Mouse (Mus musculus): ENCODE measurements around the gene 1700006A11Rik. TPM values are rescaled to one million over a fixed set of nuclear protein-coding genes. Genes with fewer than 3 reads are reported as not detected.
"Not testable (repeated sequence)": the region's sequence is repeated elsewhere in the genome, so short reads cannot be mapped to it uniquely, and the experiment has no call there.

Gene 1700006A11Rik
- polyA plus RNA-seq (2015; fragmentation: Nextera tagmentation; extraction: Ambion mirVana): not detected in 2 replicates

DNA sequence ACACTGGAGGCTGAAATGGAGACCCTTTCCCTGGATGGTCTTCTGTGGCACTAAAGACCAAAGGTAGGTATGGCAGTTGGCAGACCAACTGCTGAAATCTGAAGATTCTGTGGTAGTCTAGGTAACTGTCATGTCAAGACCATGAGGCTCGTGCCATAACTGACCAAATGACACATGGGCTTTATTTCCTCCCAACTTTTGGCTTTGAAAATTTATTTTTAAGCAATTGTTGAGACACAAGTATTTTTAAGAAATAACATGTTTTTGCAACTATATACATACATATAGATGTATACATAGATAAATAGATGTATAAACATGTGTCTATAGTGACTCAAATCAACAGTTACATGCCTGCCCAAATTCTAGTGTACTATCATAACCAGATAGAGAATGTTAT, at the start of gene 1700006A11Rik:
1700006A11Rik (minus strand) TSS at position 101 of the 400 bp plus-strand sequence.
- Histone ChIP-seq H3K4me2 (no peak within 1 kb of the TSS), H3K9me3 (no peaks in the 10 kb centered on the region), H3K9ac (no peak within 1 kb of the TSS), H3K36me3 (no peaks in the 10 kb centered on the region), H3K27me3 (no peaks in the 10 kb centered on the region), H3K27ac (no peak within 1 kb of the TSS), H3K4me3 (no peak within 1 kb of the TSS), H3K4me1 (replicated peaks) (no peaks in the 10 kb centered on the region)
- 93% methylated on average over 1 of the region's 1 CpGs for WGBS
- ATAC-seq (ENCODE audit: low FRiP score): no peak

DNA sequence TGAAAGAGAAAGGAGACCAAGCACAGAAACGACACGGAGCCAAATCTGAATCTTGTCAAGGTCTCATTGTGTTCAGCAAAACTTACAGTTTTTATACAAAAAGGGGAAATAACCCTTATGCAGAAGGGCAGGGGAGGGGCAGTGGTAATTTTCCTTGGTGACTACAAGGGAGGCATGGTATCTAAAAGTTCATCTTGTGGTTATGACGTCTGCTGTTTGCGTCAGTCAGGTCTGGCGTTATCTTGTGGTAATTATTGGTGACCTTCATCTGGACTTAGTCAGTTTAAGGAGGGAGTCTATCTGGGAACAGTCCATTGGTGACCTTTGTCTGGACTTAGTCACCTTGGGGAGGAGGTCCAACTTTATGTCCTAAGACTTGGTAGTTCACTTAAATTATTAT, 48.5 kb upstream of the 1700006A11Rik start:
- ATAC-seq (ENCODE audit: low FRiP score); H3K27ac ChIP-seq; H3K4me3 ChIP-seq; H3K9me3 ChIP-seq; H3K9ac ChIP-seq; H3K27me3 ChIP-seq; H3K4me2 ChIP-seq; H3K4me1 ChIP-seq (replicated peaks); H3K36me3 ChIP-seq: not testable (repeated sequence)
- WGBS: 86% methylated on average over 5 of the region's 5 CpGs

DNA sequence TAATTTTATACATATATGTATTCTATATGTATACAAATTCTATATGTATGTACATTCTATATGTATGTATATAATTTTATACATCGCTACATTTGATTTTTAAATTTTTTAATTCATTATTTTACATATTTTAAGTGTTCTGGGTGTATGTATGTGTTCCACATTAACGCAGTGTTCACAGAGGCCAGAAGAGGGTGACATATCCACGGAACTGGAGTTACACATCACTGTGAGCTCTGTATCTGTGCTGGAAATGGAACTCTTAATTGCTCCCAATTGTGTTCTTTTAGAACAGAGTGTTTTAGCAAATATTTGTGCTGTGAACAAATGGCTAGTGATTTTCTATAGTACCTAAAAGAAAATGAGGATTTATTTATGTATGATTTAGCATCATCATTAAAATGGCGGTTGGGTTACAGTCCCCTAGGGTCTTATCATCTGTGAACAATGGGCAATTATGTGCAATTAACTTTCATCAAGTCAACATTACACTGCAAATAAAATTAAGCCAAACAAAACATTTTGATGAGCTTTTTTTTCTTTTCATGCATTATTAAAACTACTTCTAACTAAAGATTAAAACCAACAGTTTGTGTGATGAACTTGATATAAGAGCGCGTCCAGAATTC, 40.4 kb upstream of the 1700006A11Rik start:
- WGBS: 79% methylated on average over 6 of the region's 6 CpGs
- peak; percentile 86 for ATAC-seq (ENCODE audit: low FRiP score)
- no peak overlapping the region for H3K27ac ChIP-seq
- H3K9me3 ChIP-seq: no peaks in the 10 kb centered on the region
- H3K9ac ChIP-seq: no peak overlapping the region
- no peaks in the 10 kb centered on the region for H3K27me3 ChIP-seq
- no peak overlapping the region for H3K4me3 ChIP-seq
- no peaks in the 10 kb centered on the region for H3K4me1 ChIP-seq (replicated peaks)
- no peak overlapping the region for H3K4me2 ChIP-seq
- H3K36me3 ChIP-seq: no peaks in the 10 kb centered on the region

DNA sequence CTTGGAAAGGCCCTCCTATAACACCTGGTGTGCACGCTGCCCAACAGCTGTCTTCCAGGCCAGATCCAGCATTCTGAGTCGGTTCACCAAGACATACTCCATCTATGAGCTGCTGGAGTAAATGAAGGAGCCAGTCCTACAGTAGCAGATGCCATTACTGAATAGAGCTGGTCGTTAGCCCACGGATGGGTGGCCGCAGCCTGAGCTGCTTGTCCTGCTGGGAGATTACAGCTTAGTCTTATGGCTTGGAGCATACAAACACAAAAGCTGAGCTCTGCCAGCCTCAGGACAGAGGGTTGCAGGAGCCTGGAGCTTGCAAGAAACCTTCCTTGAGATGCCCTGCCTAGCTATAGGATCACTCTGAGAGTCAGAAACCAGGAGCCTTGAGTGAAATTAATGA, 33.6 kb downstream of the 1700006A11Rik start:
- Histone ChIP-seq H3K9me3 (no peaks in the 10 kb centered on the region), H3K9ac (no peak overlapping the region), H3K27ac (no peak overlapping the region), H3K4me3 (no peak overlapping the region), H3K36me3 (no peaks in the 10 kb centered on the region), H3K4me2 (no peak overlapping the region), H3K27me3 (no peaks in the 10 kb centered on the region), H3K4me1 (replicated peaks) (no peaks in the 10 kb centered on the region)
- no peak for ATAC-seq (ENCODE audit: low FRiP score)
- 71% methylated on average over 5 of the region's 5 CpGs for WGBS

DNA sequence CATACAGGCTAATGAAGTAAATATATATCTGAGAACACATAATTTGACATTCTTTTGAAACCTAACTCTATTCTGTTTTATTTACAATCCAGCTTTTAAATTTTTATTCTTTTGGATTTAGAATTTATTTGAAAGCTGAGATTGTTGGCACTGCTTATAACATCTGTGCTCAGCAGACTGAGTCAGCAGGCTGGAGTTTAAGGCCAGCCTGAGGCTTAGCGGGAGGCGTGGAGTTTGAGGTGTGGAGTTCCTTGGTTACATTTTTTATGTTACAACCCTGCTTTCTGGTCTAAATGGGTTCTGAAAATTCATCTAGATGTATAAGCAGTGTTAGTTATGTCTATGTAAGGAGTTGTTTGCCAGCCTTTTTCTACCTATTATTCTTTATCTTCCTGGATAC, 35.7 kb downstream of the 1700006A11Rik start:
- no peaks in the 10 kb centered on the region for H3K4me1 ChIP-seq (replicated peaks)
- WGBS: 86% methylated on average over 2 of the region's 2 CpGs
- H3K9me3 ChIP-seq: no peaks in the 10 kb centered on the region
- H3K27me3 ChIP-seq: no peaks in the 10 kb centered on the region
- no peak overlapping the region for H3K9ac ChIP-seq
- H3K4me2 ChIP-seq: no peak overlapping the region
- no peak overlapping the region for H3K4me3 ChIP-seq
- H3K36me3 ChIP-seq: no peaks in the 10 kb centered on the region
- H3K27ac ChIP-seq: no peak overlapping the region
- ATAC-seq (ENCODE audit: low FRiP score): no peak

DNA sequence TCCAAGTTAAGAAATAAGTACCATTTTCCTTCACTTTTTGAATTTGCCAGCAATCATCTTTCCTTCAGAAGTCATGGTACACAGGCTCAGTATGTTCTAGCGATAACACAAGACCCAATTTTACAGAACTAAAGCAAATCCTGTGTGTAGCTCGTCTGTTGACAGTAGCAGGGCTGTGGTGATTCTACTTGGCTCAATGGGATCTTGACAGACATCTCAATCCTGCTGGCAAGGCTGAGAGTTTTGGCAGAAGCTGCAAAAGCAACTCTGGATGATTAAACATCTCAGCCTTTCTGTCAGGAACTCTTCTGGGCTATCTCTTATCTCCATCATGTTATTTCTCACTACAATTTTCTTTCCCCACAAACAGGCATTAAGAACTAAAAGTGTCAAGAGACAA, 36.2 kb downstream of the 1700006A11Rik start:
- Histone ChIP-seq H3K9me3 (no peaks in the 10 kb centered on the region), H3K4me3 (no peak overlapping the region), H3K36me3 (no peaks in the 10 kb centered on the region), H3K4me1 (replicated peaks) (no peaks in the 10 kb centered on the region), H3K4me2 (no peak overlapping the region), H3K27me3 (no peaks in the 10 kb centered on the region), H3K27ac (no peak overlapping the region), H3K9ac (no peak overlapping the region)
- WGBS: 63% methylated on average over 2 of the region's 2 CpGs
- no peak for ATAC-seq (ENCODE audit: low FRiP score)

DNA sequence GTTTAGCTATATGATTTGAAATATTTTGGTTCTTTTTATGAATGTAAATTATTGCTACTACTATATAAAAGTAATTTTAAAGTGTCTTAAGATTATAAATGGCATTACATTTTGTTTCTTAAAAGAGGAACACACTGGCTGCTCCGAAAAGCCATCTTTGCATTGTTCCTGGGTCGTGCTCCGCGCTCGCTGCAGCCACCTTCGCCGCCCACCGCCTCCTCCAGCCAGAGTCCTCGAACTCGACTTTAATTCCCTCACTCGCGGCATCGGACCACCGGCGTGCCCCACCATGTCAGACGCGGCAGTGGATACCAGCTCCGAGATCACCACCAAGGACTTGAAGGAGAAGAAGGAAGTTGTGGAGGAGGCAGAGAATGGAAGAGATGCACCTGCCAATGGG, 40.5 kb downstream of the 1700006A11Rik start:
- not testable (repeated sequence) for H3K27ac ChIP-seq; H3K27me3 ChIP-seq; H3K4me1 ChIP-seq (replicated peaks); ATAC-seq (ENCODE audit: low FRiP score); H3K9ac ChIP-seq; H3K4me3 ChIP-seq; H3K4me2 ChIP-seq; H3K9me3 ChIP-seq; H3K36me3 ChIP-seq
- WGBS: 90% methylated on average over 18 of the region's 18 CpGs

DNA sequence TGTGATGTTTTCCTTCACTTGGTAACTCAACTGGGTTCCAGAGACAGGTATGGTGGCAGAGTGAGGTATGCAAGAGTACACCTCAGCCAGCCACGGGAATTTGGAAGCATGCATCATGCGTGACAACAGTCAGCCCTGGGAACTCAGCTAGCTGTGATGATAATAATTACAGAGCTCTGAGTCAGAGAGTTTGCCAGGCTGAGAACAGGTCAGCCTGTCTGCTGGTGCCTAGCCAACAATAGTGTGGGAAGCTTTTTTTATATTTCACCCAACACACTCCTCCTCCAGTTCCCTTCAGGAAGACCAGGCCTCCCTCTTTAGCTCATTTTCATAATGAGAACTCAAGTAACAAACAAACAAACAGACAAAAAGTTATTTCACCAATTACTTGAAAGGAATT, 53.8 kb downstream of the 1700006A11Rik start:
- H3K27me3 ChIP-seq: no peaks in the 10 kb centered on the region
- H3K36me3 ChIP-seq: no peaks in the 10 kb centered on the region
- no peak overlapping the region for H3K27ac ChIP-seq
- no peak for ATAC-seq (ENCODE audit: low FRiP score)
- no peak overlapping the region for H3K4me3 ChIP-seq
- H3K4me1 ChIP-seq (replicated peaks): no peaks in the 10 kb centered on the region
- H3K9me3 ChIP-seq: no peaks in the 10 kb centered on the region
- H3K9ac ChIP-seq: no peak overlapping the region
- 98% methylated on average over 2 of the region's 2 CpGs for WGBS
- H3K4me2 ChIP-seq: no peak overlapping the region

DNA sequence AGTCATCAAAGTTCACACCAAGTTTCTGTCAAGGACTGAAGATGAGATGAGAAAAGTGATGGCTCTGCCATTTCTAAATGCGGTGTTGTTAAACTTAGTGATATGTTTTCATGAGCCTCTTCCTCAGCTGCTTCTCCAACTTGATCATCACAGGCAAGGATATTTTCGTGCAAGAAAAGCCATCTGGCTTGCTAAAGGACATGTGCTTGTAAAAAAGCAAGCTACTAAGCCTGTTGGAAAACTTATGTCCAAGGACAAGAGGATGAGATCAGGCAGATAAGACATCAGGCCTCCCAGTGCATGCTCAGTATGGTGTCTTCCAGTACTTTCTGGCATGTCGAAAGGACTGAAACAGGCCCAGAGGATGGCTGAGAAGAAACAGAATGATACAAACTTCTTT, 68.3 kb downstream of the 1700006A11Rik start:
- WGBS: 82% methylated on average over 3 of the region's 3 CpGs

More for the DNA sequence above, 68.3 kb downstream of the 1700006A11Rik start:
- no peak overlapping the region for H3K27ac ChIP-seq
- H3K4me2 ChIP-seq: no peak overlapping the region
- H3K4me1 ChIP-seq (replicated peaks): no peaks in the 10 kb centered on the region
- ATAC-seq (ENCODE audit: low FRiP score): no peak
- H3K36me3 ChIP-seq: no peaks in the 10 kb centered on the region
- no peak overlapping the region for H3K9ac ChIP-seq
- H3K4me3 ChIP-seq: no peak overlapping the region
- no peaks in the 10 kb centered on the region for H3K27me3 ChIP-seq
- no peaks in the 10 kb centered on the region for H3K9me3 ChIP-seq

Other genes starting within 250 kb of the 1700006A11Rik start
- gene Tram1l1, start 105.2 kb downstream of the 1700006A11Rik start, polyA plus RNA-seq (2015; fragmentation: Nextera tagmentation; extraction: Ambion mirVana): 49.2 and 49.6 TPM in 2 replicates
- not detected in 2 replicates for gene 1700003H04Rik, start 155.1 kb upstream of the 1700006A11Rik start, polyA plus RNA-seq (2015; fragmentation: Nextera tagmentation; extraction: Ambion mirVana)

All from hindbrain, embryonic 13.5 days (tissue).